Mouse (Mus musculus) cerebellum, adult 18-20 months (tissue): Measurements from ENCODE around the gene Dennd5b.

Source experiments
- DNase-seq, 2 experiments: peaks; one replicate each; pipeline ENCODE4 v3.0.0; 2021

Dennd5b gene

DNA sequence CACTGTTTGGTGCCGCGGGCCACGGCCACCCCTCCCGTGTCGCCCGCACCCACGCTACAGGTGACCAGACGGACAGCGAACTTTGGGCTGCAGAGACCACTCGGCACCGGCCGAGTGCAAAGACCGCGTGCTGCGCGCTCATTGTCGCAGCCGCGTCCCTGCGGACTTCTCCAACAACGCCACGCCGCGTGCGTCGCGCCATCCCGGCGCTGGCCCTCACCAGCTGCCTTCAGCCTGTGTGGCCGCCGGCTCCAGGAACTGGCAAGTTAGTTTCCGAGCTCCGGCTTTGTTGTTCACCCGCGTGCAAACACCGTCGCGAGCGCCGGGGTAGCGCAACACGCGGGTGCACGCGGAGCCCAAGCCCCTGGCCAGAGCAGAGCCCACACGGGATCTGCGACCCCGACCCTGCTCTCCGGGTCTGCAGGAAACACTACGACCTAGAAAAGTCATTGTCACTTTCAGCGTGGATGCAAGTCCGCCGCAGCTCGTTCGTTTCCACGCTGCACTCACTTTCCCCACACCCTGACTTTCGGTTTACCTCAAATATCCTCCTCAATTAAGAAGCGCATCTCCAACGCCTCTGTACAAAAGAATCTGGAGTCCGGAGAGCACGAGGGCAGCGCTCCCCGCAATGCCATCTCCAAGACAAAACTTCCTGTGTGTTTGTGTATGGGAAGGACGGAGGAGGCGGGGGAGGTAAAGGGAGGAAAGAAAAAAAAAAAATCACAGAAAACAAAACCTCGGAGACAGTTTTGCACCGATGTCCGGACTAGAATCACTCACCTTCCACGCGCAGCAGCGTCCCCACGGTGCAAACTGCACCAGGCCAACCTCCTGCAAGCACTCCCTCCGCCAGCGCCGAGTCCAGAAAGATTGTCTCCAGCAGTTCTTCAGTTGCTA, 155.7 kb downstream of the Dennd5b start:
- peak in 1 of 2 experiments; percentile 29 for DNase-seq

- DNase-seq: peak; percentile 29 to 50
Observed at GRCm38 (mm10) chr6:148944767-148945508, 156.5 kb downstream of the Dennd5b start.

GRCm38 (mm10) chr6:148944344-148944766, 157.1 kb downstream of the Dennd5b start:
- peak; percentile 5 to 41 for DNase-seq

GRCm38 (mm10) chr6:148943695-148944094, 157.8 kb downstream of the Dennd5b start:
- no peak for DNase-seq

- no peak for DNase-seq
Observed at GRCm38 (mm10) chr6:148942406-148942805, 159.1 kb downstream of the Dennd5b start.

- no peak for DNase-seq
Observed at GRCm38 (mm10) chr6:148941880-148942279, 159.6 kb downstream of the Dennd5b start.

- peak in 1 of 2 experiments; percentile 7 for DNase-seq
Observed at GRCm38 (mm10) chr6:148940383-148940782, 161.1 kb downstream of the Dennd5b start.
